Mouse (Mus musculus) forebrain, embryonic 15.5 days (tissue): ENCODE data around the gene Gm37240. TPM values are rescaled to one million over a fixed set of nuclear protein-coding genes. Genes with fewer than 3 reads are reported as not detected.

Experiments
- ATAC-seq: fragments of 200-750 bp; cut with Nextera tagmentation; replicated peaks from 2 replicates; pipeline ENCODE4 v1.8.0; 2017; ENCODE audit warnings: mild to moderate bottlenecking, moderate TSS enrichment, moderate library complexity
- H3K27ac ChIP-seq: fragments of 300-500 bp; sonication (generic); replicated peaks from 2 replicates; pipeline ENCODE4 v1.5.1; 2015; ENCODE audit warnings: mild to moderate bottlenecking, inconsistent platforms
- H3K27me3 ChIP-seq: fragments of 300-500 bp; sonication (generic); 2 replicates; pipeline ENCODE4 v1.6.1; 2015; ENCODE audit warnings: inconsistent platforms
- H3K36me3 ChIP-seq: fragments of 300-500 bp; sonication (generic); 2 replicates; pipeline ENCODE4 v1.6.1; 2015; ENCODE audit warnings: mild to moderate bottlenecking, inconsistent platforms
- H3K4me1 ChIP-seq: fragments of 300-500 bp; sonication (generic); 2 replicates; pipeline ENCODE4 v1.6.1; 2015; ENCODE audit warnings: inconsistent platforms
- H3K4me2 ChIP-seq: fragments of 300-500 bp; sonication (generic); replicated peaks from 2 replicates; pipeline ENCODE4 v1.6.1; 2015; ENCODE audit warnings: mild to moderate bottlenecking, inconsistent platforms
- H3K4me3 ChIP-seq: fragments of 300-500 bp; sonication (generic); 2 replicates; pipeline ENCODE4 v1.5.1; 2015; ENCODE audit warnings: mild to moderate bottlenecking, inconsistent platforms
- H3K9ac ChIP-seq: fragments of 300-500 bp; sonication (generic); replicated peaks from 2 replicates; pipeline ENCODE4 v1.6.1; 2015; ENCODE audit warnings: mild to moderate bottlenecking, inconsistent platforms
- H3K9me3 ChIP-seq: fragments of 300-500 bp; sonication (generic); 2 replicates; pipeline ENCODE4 v1.6.1; 2016; ENCODE audit warnings: inconsistent platforms
- WGBS: fragments of 180-500 bp; shearing (Covaris S2); methylation state at CpG from one replicate; pipeline ENCODE4 v1.1.7; 2015; ENCODE audit warnings: mixed read lengths; 5-methylcytosine and 5-hydroxymethylcytosine counted together
- polyA plus RNA-seq: library from polyadenylated mRNA; unstranded; fragments of >200 nt; fragmentation: Nextera tagmentation; extraction: Ambion mirVana; gene quantifications from 2 replicates; pipeline ENCODE4 v1.2.1, GENCODE M21; 2015

The Gm37240 gene
- polyA plus RNA-seq, 1 experiment from 2014 or later, result 2.2 TPM

DNA sequence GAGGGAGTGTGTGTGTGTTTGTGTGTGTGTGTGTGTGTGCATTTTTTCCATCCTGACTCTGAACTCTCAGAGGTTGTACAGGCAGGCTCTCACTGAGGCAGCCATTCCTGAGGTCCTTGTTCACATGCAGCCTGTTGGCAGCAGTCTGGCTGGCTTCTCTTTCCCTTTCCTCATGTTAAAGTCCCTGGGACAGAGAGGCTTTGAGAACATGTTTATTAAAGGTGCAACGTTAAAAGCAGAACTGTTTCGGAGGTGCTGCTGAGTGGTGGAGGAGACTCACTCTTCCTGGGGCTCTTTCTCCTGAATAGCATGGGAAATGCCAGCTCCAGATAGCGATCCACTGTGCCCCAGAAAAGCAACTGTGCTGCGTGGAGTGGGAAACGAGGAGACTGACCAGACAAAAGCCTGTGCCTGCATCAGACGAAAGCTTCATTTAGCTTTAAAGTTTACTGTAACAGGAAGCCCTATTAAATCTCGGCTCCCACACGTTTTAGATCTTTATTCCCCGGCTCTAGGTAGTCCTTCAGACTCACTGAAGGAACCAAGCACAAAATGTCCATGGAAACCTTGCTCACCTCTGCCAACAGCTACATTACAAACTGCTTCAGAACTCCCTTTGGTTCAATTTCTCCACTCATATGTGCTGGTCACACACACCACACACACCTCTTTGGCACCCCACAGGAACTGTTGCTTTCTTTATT, 45.0 kb downstream of the Gm37240 start:
- no peaks in the 10 kb centered on the region for H3K27me3 ChIP-seq
- WGBS, result 39% methylated on average over 9 of the region's 9 CpGs
- H3K36me3 ChIP-seq, result no peaks in the 10 kb centered on the region
- no peaks in the 10 kb centered on the region for H3K9me3 ChIP-seq
- H3K4me1 ChIP-seq, result peaks cover 12% of the 10 kb centered on the region
- no peak overlapping the region for H3K9ac ChIP-seq
- H3K4me3 ChIP-seq, result no peak overlapping the region
- H3K4me2 ChIP-seq, result no peak overlapping the region
- no peak for ATAC-seq
- H3K27ac ChIP-seq, result peak overlapping the region; percentile 50

- Histone ChIP-seq H3K27ac (peak overlapping the region; percentile 50), H3K36me3 (no peaks in the 10 kb centered on the region), H3K4me1 (peaks cover 11% of the 10 kb centered on the region), H3K9ac (no peak overlapping the region), H3K27me3 (no peaks in the 10 kb centered on the region), H3K9me3 (no peaks in the 10 kb centered on the region), H3K4me2 (no peak overlapping the region), H3K4me3 (no peak overlapping the region)
- ATAC-seq, result no peak
- WGBS, result 22% methylated on average over 2 of the region's 2 CpGs
Observed at GRCm38 (mm10) chr3:85841454-85842176, 45.7 kb downstream of the Gm37240 start.

DNA sequence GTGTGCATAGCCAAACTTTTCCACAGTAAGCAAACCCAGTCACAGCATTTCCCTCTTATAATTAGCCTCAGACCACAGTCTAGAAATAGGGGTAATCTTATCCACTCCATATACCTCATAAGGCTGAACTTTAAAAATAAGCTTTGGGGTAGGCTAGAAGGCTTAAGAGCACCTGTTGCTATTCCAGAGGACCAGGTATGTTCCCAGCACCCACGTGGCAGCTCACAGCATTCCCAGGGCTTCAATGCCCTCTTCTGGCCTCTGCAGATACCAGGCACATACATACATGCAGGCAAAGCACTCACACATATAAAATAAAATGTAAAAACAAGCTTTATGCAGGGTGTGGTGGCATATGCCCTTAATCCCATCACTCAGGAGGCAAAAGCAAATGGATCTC, 53.7 kb downstream of the Gm37240 start:
- 86% methylated on average over 1 of the region's 1 CpGs for WGBS
- Histone ChIP-seq H3K27me3 (no peaks in the 10 kb centered on the region), H3K27ac (no peak overlapping the region), H3K36me3 (no peaks in the 10 kb centered on the region), H3K4me1 (0 out of 2 replicates have a peak, but pooled peaks cover 6% of the 10 kb centered on the region), H3K9ac (no peak overlapping the region), H3K4me2 (no peak overlapping the region), H3K4me3 (no peak overlapping the region), H3K9me3 (no peaks in the 10 kb centered on the region)
- no peak for ATAC-seq

GRCm38 (mm10) chr3:85832490-85833155, 54.7 kb downstream of the Gm37240 start:
- 45% methylated on average over 10 of the region's 10 CpGs for WGBS
- 0 out of 2 replicates have a peak, but pooled peaks cover 6% of the 10 kb centered on the region for H3K4me1 ChIP-seq

DNA sequence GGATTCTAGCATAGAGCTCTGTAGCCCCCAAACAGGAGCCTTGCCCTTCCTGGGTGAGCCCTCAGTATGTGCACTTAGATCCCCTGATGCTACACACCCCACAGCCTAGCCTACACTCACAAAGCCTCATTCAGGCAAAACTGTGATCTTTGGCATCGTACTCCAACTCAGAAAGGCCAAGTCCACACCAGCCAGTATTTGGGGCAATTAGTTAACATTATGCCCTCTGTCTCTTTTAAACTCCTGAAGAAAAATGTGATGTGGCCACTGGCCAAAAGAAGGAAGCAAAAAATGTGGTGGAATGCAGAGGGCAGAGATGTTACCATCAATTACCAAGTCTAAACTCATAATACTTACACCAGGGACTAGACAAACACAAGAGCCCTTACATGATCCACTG, 55.5 kb downstream of the Gm37240 start:
- Histone ChIP-seq H3K9ac (no peak overlapping the region), H3K27ac (no peak overlapping the region), H3K9me3 (no peaks in the 10 kb centered on the region), H3K4me3 (no peak overlapping the region), H3K4me2 (no peak overlapping the region), H3K36me3 (no peaks in the 10 kb centered on the region), H3K27me3 (no peaks in the 10 kb centered on the region), H3K4me1 (peaks cover 9% of the 10 kb centered on the region; the same call in 1 of the 2 replicates)
- WGBS, result 83% methylated on average over 1 of the region's 1 CpGs
- no peak for ATAC-seq

More at GRCm38 (mm10) chr3:85832490-85833155, 54.7 kb downstream of the Gm37240 start:
- no peak overlapping the region for H3K4me3 ChIP-seq
- no peak for ATAC-seq
- H3K27ac ChIP-seq, result no peak overlapping the region
- no peak overlapping the region for H3K9ac ChIP-seq
- H3K27me3 ChIP-seq, result no peaks in the 10 kb centered on the region
- no peaks in the 10 kb centered on the region for H3K9me3 ChIP-seq
- H3K4me2 ChIP-seq, result no peak overlapping the region
- H3K36me3 ChIP-seq, result no peaks in the 10 kb centered on the region

DNA sequence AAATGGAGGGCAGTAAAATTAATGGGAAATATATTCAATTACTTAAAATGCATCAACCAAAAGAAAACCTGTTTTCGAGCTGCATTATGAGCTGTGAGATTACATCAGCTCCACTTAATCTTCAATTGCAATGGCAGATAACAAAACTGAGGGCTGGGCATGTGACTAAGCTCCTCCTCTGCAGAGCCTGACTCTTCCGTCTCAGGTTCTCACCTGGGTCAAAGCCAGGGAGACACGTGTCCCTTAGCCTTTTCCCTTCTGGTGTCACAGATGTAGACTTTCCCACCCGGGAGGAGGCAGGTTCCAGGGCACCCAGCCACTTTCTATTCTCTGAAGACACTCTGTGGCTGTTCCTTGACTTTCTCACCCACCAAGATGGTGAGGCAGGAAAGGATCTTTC, 58.3 kb downstream of the Gm37240 start:
- H3K36me3 ChIP-seq, result no peaks in the 10 kb centered on the region
- 54% methylated on average over 4 of the region's 4 CpGs for WGBS
- H3K27me3 ChIP-seq, result no peaks in the 10 kb centered on the region
- ATAC-seq, result peak; percentile 53
- H3K27ac ChIP-seq, result no peak overlapping the region
- no peak overlapping the region for H3K9ac ChIP-seq
- peaks cover 9% of the 10 kb centered on the region; the same call in 1 of the 2 replicates for H3K4me1 ChIP-seq
- H3K4me2 ChIP-seq, result no peak overlapping the region
- H3K9me3 ChIP-seq, result no peaks in the 10 kb centered on the region
- no peak overlapping the region for H3K4me3 ChIP-seq

DNA sequence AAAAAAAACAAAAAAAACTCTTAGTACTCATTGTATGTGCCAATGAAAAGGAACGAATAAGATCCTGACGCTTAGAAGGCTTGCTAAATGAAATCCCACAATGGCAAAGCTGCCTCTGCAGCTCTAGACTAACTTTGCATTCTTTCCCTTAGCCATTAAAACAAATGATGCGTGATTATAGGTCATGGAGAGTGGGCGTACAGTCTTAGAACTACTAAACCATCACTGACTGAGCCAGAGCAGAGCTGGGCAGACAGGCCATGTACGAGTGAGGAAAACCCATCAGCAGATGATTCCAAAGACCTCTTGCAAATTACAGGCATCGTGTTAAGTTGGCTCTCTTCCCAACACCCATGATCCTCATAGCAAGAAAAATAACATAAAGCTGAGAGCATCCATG, 59.5 kb downstream of the Gm37240 start:
- Histone ChIP-seq H3K4me3 (no peak overlapping the region), H3K4me1 (peaks cover 9% of the 10 kb centered on the region; the same call in 1 of the 2 replicates), H3K9me3 (no peaks in the 10 kb centered on the region), H3K27me3 (no peaks in the 10 kb centered on the region), H3K9ac (no peak overlapping the region), H3K4me2 (no peak overlapping the region), H3K27ac (no peak overlapping the region), H3K36me3 (no peaks in the 10 kb centered on the region)
- no peak for ATAC-seq
- WGBS, result 39% methylated on average over 6 of the region's 6 CpGs

DNA sequence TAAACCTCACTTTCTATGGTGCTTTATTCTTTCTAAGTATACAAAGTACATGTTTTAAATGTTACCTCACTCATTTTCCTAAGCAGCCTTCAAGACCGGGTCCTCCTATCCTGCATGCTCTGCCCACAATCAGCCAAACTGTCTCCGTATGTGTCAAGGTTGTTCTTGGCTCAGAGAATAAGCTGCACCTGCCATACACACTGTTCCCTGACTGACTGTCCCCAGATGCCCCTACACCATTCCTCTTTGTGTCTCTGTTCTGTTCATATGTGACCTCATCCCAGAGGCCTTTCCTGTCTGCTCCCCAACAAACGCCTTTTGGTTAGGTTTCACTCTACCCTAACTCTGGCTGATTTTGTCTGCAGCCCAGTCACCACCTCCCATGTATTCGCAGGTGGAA, 60.0 kb downstream of the Gm37240 start:
- Histone ChIP-seq H3K36me3 (no peaks in the 10 kb centered on the region), H3K27me3 (no peaks in the 10 kb centered on the region), H3K4me2 (no peak overlapping the region), H3K9me3 (no peaks in the 10 kb centered on the region), H3K4me1 (peaks cover 3% of the 10 kb centered on the region; the same call in 1 of the 2 replicates), H3K9ac (no peak overlapping the region), H3K4me3 (no peak overlapping the region), H3K27ac (no peak overlapping the region)
- WGBS, result 56% methylated on average over 4 of the region's 4 CpGs
- no peak for ATAC-seq

GRCm38 (mm10) chr3:85820839-85821548, 66.3 kb downstream of the Gm37240 start:
- Histone ChIP-seq H3K27ac (peak overlapping the region; percentile 12; the same call in 1 of the 2 replicates), H3K4me3 (no peak overlapping the region), H3K4me1 (no peaks in the 10 kb centered on the region), H3K9ac (no peak overlapping the region), H3K9me3 (no peaks in the 10 kb centered on the region), H3K27me3 (no peaks in the 10 kb centered on the region), H3K4me2 (no peak overlapping the region), H3K36me3 (no peaks in the 10 kb centered on the region)
- 66% methylated on average over 15 of the region's 15 CpGs for WGBS
- no peak for ATAC-seq

DNA sequence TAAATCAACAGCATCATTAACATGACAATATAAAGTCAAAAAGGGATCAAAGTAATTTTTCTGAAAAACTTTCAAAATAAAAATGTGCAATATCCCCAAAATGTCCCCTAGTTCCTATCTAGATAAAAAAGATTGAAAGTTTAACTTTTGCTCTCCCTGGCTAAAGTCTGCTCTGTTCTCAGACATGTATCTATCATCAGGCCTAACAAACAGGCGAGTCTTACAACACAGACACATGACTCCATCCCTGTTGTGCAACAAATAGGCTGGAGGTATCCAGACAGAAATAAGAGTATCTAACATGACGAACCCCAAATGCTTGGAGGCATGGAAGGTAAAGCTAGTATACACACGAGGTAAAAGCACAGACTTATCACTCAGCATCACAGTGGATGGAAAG, 68.0 kb downstream of the Gm37240 start:
- 80% methylated on average over 3 of the region's 3 CpGs for WGBS
- no peaks in the 10 kb centered on the region for H3K36me3 ChIP-seq

DNA sequence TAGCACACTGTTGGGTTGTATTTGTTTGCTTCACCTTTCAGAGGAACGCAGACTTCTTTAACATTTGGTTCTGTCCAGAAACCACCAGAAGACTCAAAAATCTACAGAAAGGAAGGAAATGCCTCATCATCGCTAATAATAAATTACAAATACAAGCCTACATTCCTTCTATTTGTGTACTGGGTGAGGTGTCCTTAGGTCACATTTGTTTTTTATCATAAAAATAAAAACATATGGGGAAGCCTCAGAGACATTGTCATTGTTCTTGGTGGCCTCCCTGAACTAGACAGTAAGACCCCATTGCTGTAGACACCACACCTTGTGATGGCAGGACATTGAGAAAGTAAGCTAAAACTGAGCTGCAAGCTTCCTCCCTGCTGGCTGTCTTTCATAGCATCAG, 70.1 kb downstream of the Gm37240 start, which contains the start of gene Fam160a1:
Gene Fam160a1 (minus strand): TSS at position 101 of the 400 bp plus-strand sequence.
- no peaks in the 10 kb centered on the region for H3K9me3 ChIP-seq
- H3K36me3 ChIP-seq, result no peaks in the 10 kb centered on the region
- H3K4me3 ChIP-seq, result no peak within 1 kb of the TSS
- H3K9ac ChIP-seq, result no peak within 1 kb of the TSS
- H3K4me2 ChIP-seq, result no peak within 1 kb of the TSS
- H3K27me3 ChIP-seq, result no peaks in the 10 kb centered on the region
- ATAC-seq, result no peak
- no peaks in the 10 kb centered on the region for H3K4me1 ChIP-seq
- no peak within 1 kb of the TSS for H3K27ac ChIP-seq
- WGBS, result 100% methylated on average over 2 of the region's 2 CpGs

More for the DNA sequence above, 68.0 kb downstream of the Gm37240 start:
- Histone ChIP-seq H3K27ac (no peak overlapping the region), H3K4me2 (no peak overlapping the region), H3K9ac (no peak overlapping the region), H3K4me3 (no peak overlapping the region), H3K4me1 (no peaks in the 10 kb centered on the region), H3K27me3 (no peaks in the 10 kb centered on the region), H3K9me3 (no peaks in the 10 kb centered on the region)
- ATAC-seq, result no peak
